Mouse (Mus musculus) cerebellum, adult 9-11 months (tissue): Measurements from ENCODE around the gene Sema5a.

Source experiments
- DNase-seq: peaks from one replicate; pipeline ENCODE4 v3.0.0; 2022

Gene Sema5a

GRCm38 (mm10) chr15:32310834-32311233 lies 66.2 kb downstream of the Sema5a start:
- DNase-seq, result no peak

GRCm38 (mm10) chr15:32311287-32311686 lies 66.7 kb downstream of the Sema5a start:
- DNase-seq, result no peak

- DNase-seq, result no peak
Measured at GRCm38 (mm10) chr15:32317074-32317473, 72.5 kb downstream of the Sema5a start.

GRCm38 (mm10) chr15:32320739-32321138 lies 76.1 kb downstream of the Sema5a start:
- no peak for DNase-seq

- DNase-seq, result no peak
Measured at GRCm38 (mm10) chr15:32322455-32323220, 78.0 kb downstream of the Sema5a start.

GRCm38 (mm10) chr15:32323224-32323623 lies 78.6 kb downstream of the Sema5a start:
- DNase-seq, result peak; percentile 84

- peak; percentile 52 for DNase-seq
Measured at GRCm38 (mm10) chr15:32324105-32324504, 79.5 kb downstream of the Sema5a start.

- no peak for DNase-seq
Measured at GRCm38 (mm10) chr15:32328370-32329004, 83.9 kb downstream of the Sema5a start.

GRCm38 (mm10) chr15:32329670-32330330 lies 85.2 kb downstream of the Sema5a start:
- DNase-seq, result no peak

GRCm38 (mm10) chr15:32330427-32330826 lies 85.8 kb downstream of the Sema5a start:
- no peak for DNase-seq

- DNase-seq, result no peak
Measured at GRCm38 (mm10) chr15:32331037-32331436, 86.4 kb downstream of the Sema5a start.

- DNase-seq, result no peak
Measured at GRCm38 (mm10) chr15:32333456-32333855, 88.8 kb downstream of the Sema5a start.

GRCm38 (mm10) chr15:32337810-32338209 lies 93.2 kb downstream of the Sema5a start:
- DNase-seq, result peak; percentile 68

- DNase-seq, result no peak
Measured at GRCm38 (mm10) chr15:32338721-32339290, 94.2 kb downstream of the Sema5a start.

- DNase-seq, result no peak
Measured at GRCm38 (mm10) chr15:32339426-32339825, 94.8 kb downstream of the Sema5a start.

GRCm38 (mm10) chr15:32341423-32341822 lies 96.8 kb downstream of the Sema5a start:
- peak; percentile 46 for DNase-seq

GRCm38 (mm10) chr15:32343544-32343943 lies 98.9 kb downstream of the Sema5a start:
- no peak for DNase-seq

- no peak for DNase-seq
Measured at GRCm38 (mm10) chr15:32347315-32347714, 102.7 kb downstream of the Sema5a start.

GRCm38 (mm10) chr15:32349276-32349675 lies 104.7 kb downstream of the Sema5a start:
- DNase-seq, result peak; percentile 25

GRCm38 (mm10) chr15:32352995-32353394 lies 108.4 kb downstream of the Sema5a start:
- DNase-seq, result no peak

- DNase-seq, result no peak
Measured at GRCm38 (mm10) chr15:32353513-32353912, 108.9 kb downstream of the Sema5a start.

- DNase-seq, result no peak
Measured at GRCm38 (mm10) chr15:32356805-32357204, 112.2 kb downstream of the Sema5a start.

- no peak for DNase-seq
Measured at GRCm38 (mm10) chr15:32367841-32368240, 123.2 kb downstream of the Sema5a start.

- DNase-seq, result no peak
Measured at GRCm38 (mm10) chr15:32370914-32371313, 126.3 kb downstream of the Sema5a start.
